Mouse (Mus musculus): Measurements from ENCODE around the gene Me1.

GRCm38 (mm10) chr9:86638771-86639170 lies 57.0 kb downstream of the Me1 start:
- TF ChIP-seq POLR2A (IDR thresholded peaks at IDR 0.05; ENCODE audit: low read depth, low read length) (no peak), CTCF (conservative IDR thresholded peaks at IDR 0.05; ENCODE audit: insufficient read depth, insufficient read length, low read depth, low read length) (no peak)

Data from kidney, adult 2 months (tissue).